Mouse (Mus musculus): Measurements from ENCODE around the gene Azi2. TPM values are rescaled to one million over a fixed set of nuclear protein-coding genes. Genes with fewer than 3 reads are reported as not detected.

Gene Azi2
- polyA plus RNA-seq (2015; fragmentation: Nextera tagmentation; extraction: Ambion mirVana), result 73.5 and 75.4 TPM in 2 replicates

DNA sequence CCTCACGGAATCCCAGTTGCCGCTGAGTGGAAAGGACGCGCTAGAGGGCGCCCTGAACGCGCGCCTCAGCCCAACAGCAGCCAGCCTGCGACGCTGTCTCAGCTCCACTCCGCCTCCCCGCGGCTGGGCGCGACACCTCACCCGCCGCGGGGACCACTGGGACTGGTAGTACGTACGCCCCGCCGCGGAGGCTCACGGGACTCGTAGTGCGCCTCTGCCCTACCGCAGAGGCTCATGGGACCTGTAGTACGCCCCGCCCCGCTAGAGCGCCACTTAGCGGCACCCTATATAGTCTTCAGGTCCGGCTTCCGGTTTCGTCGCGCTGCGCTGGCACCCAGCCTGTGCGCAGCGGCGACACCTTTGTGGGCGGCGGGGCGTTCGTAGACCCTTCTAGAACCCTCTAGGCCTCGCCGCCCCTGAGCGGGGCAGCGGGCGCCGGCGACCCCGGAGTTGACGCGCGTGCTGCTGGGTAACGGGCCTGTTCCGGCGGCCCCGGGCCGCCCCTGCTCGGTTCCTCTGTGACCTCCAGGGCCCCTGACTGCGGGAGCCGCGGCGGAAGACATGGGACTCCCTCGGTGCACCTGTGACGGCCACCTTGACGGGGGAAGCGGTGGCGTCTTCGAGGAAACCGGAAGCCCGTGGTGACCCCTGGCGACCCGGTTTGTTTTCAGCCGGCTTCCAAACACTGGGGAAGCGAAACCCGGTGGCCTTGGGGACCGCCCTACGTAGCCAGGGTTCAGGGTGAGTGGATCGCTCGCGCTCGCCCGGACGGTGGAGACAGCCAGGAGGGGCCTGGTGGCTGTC lies at the start of gene Azi2:
Azi2 (plus strand) TSS at position 282 of the 804 bp plus-strand sequence.
- H3K36me3 ChIP-seq (ENCODE audit: control insufficient read depth, insufficient read depth, low read length), result no peaks in the 10 kb centered on the region
- H3K4me2 ChIP-seq (ENCODE audit: low read depth, low read length), result peak within 1 kb of the TSS; percentile 83
- WGBS, result under 1% methylated on average over 87 of the region's 87 CpGs
- peak within 1 kb of the TSS; percentile 78 for H3K9ac ChIP-seq (ENCODE audit: low read length)
- H3K27me3 ChIP-seq (ENCODE audit: control insufficient read depth, insufficient read depth, low read depth, low read length), result no peaks in the 10 kb centered on the region
- H3K4me1 ChIP-seq (replicated peaks; ENCODE audit: control insufficient read depth, insufficient read depth, low read length), result peaks cover 10% of the 10 kb centered on the region
- ATAC-seq (ENCODE audit: low read depth), result peak; percentile 99
- peak within 1 kb of the TSS; percentile 89 for H3K27ac ChIP-seq (ENCODE audit: low read length)
- no peaks in the 10 kb centered on the region for H3K9me3 ChIP-seq (ENCODE audit: control insufficient read depth, low read length)
- peak within 1 kb of the TSS; percentile 65 for H3K4me3 ChIP-seq (ENCODE audit: low read length)

DNA sequence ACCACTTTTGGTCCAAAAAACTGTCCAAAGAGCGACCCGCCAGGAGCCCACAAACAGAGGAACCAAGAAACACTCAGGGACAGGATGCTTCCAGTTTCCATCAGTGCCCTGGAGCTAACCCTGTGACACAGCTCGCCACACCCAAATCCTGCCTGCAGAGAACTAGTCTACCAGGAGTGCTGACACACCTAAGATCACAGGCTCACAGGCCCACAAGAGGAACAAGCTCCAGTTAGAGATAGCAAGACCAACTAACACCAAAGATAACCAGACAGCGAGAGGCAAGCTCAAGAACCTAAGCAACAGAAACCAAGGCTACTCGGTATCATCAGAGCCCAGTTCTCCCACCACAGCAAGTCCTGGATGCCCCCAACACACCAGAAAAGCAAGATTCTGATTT lies 43.7 kb upstream of the Azi2 start:
- no peak overlapping the region for H3K4me2 ChIP-seq (ENCODE audit: low read depth, low read length)
- H3K27ac ChIP-seq (ENCODE audit: low read length), result no peak overlapping the region
- H3K27me3 ChIP-seq (ENCODE audit: control insufficient read depth, insufficient read depth, low read depth, low read length), result no peaks in the 10 kb centered on the region
- 87% methylated on average over 5 of the region's 5 CpGs for WGBS
- H3K9me3 ChIP-seq (ENCODE audit: control insufficient read depth, low read length), result no peaks in the 10 kb centered on the region
- H3K4me1 ChIP-seq (replicated peaks; ENCODE audit: control insufficient read depth, insufficient read depth, low read length), result no peaks in the 10 kb centered on the region
- H3K36me3 ChIP-seq (ENCODE audit: control insufficient read depth, insufficient read depth, low read length), result no peaks in the 10 kb centered on the region
- no peak for ATAC-seq (ENCODE audit: low read depth)
- no peak overlapping the region for H3K9ac ChIP-seq (ENCODE audit: low read length)
- H3K4me3 ChIP-seq (ENCODE audit: low read length), result no peak overlapping the region

DNA sequence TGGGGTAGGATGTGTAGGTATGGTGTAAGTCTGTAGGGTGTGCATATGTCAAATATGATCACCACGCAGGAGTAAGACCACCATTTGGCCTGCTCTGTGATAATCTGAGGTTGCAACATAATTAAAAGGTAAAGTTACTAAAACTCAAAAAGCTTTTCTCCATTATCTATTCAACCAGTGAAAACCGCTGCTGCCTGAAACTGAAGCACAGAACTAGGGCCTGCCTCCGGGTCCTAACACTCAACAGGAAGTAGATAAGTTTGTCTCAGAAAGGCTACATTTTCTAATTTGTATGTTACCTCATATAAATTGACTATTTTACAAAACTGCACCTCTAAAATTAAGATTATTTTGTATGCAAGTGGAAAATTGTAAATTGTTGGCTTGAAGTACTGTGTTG lies 38.8 kb upstream of the Azi2 start:
- 80% methylated on average over 3 of the region's 3 CpGs for WGBS
- H3K27ac ChIP-seq (ENCODE audit: low read length), result no peak overlapping the region
- no peak for ATAC-seq (ENCODE audit: low read depth)

DNA sequence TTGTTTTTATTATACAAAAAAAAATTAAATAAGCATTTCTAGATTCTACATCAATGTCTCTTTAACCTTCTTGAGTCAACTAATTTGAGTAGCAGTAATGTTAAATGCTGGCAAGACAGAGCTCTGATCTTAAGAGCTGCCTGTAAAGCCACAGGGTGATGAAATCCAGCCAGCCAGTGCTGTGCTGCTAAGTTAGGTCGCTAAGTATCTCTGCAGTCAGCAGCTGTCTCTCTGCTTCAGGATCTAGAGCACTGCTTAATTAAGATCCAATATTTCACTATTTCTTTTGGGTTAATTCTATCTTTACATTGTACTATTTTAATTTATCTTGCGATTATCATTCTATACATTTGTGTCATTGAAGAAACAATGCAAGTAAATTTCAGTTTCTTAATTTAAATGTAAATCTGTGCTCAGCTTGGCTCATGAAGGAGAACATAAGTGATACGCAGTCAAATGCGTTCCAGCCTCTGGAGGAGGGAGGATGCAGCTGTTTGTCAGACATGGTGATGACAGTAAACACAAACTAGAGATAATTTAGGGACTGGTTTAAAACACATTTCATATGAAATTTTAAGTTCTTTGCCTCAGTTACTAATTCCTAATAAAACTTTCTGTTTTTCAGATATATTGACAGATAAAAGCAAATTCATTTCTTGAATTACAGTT lies 36.9 kb upstream of the Azi2 start:
- Histone ChIP-seq H3K4me3 (ENCODE audit: low read length) (no peak overlapping the region), H3K9me3 (ENCODE audit: control insufficient read depth, low read length) (no peaks in the 10 kb centered on the region), H3K36me3 (ENCODE audit: control insufficient read depth, insufficient read depth, low read length) (no peaks in the 10 kb centered on the region), H3K9ac (ENCODE audit: low read length) (no peak overlapping the region), H3K4me2 (ENCODE audit: low read depth, low read length) (no peak overlapping the region), H3K27me3 (ENCODE audit: control insufficient read depth, insufficient read depth, low read depth, low read length) (no peaks in the 10 kb centered on the region), H3K27ac (ENCODE audit: low read length) (0 out of 2 replicates have a peak overlapping the region, but pooled peaks have one; percentile 49), H3K4me1 (replicated peaks; ENCODE audit: control insufficient read depth, insufficient read depth, low read length) (no peaks in the 10 kb centered on the region)
- peak; percentile 78 for ATAC-seq (ENCODE audit: low read depth)
- WGBS, result 52% methylated on average over 4 of the region's 4 CpGs

More for the DNA sequence above, 38.8 kb upstream of the Azi2 start:
- H3K4me1 ChIP-seq (replicated peaks; ENCODE audit: control insufficient read depth, insufficient read depth, low read length), result no peaks in the 10 kb centered on the region
- H3K4me2 ChIP-seq (ENCODE audit: low read depth, low read length), result no peak overlapping the region
- no peaks in the 10 kb centered on the region for H3K9me3 ChIP-seq (ENCODE audit: control insufficient read depth, low read length)
- H3K27me3 ChIP-seq (ENCODE audit: control insufficient read depth, insufficient read depth, low read depth, low read length), result no peaks in the 10 kb centered on the region
- H3K9ac ChIP-seq (ENCODE audit: low read length), result no peak overlapping the region
- no peak overlapping the region for H3K4me3 ChIP-seq (ENCODE audit: low read length)
- no peaks in the 10 kb centered on the region for H3K36me3 ChIP-seq (ENCODE audit: control insufficient read depth, insufficient read depth, low read length)

DNA sequence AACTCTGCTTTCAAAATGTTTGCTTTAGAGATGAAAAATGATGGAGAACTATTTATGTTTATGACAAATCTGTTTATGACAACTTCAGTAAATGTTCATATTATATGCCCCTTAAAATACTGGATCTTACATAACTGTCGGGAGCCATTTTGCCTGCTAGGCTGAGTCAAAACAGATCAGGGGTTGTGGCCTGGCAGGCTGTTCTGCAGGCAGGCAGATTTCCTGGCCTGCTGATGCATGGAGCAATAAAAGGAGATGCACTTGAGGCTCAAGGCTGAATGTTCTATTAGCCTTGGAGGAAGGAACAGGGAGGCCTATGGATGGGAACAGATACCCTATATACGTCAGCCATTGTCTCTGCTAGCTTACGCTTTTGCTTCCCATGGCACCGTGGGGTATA lies 36.4 kb upstream of the Azi2 start:
- Histone ChIP-seq H3K4me2 (ENCODE audit: low read depth, low read length) (no peak overlapping the region), H3K9me3 (ENCODE audit: control insufficient read depth, low read length) (no peaks in the 10 kb centered on the region), H3K27me3 (ENCODE audit: control insufficient read depth, insufficient read depth, low read depth, low read length) (no peaks in the 10 kb centered on the region), H3K4me1 (replicated peaks; ENCODE audit: control insufficient read depth, insufficient read depth, low read length) (no peaks in the 10 kb centered on the region), H3K9ac (ENCODE audit: low read length) (no peak overlapping the region), H3K27ac (ENCODE audit: low read length) (no peak overlapping the region), H3K36me3 (ENCODE audit: control insufficient read depth, insufficient read depth, low read length) (no peaks in the 10 kb centered on the region), H3K4me3 (ENCODE audit: low read length) (no peak overlapping the region)
- peak; percentile 80 for ATAC-seq (ENCODE audit: low read depth)
- WGBS, result 68% methylated on average over 4 of the region's 4 CpGs

DNA sequence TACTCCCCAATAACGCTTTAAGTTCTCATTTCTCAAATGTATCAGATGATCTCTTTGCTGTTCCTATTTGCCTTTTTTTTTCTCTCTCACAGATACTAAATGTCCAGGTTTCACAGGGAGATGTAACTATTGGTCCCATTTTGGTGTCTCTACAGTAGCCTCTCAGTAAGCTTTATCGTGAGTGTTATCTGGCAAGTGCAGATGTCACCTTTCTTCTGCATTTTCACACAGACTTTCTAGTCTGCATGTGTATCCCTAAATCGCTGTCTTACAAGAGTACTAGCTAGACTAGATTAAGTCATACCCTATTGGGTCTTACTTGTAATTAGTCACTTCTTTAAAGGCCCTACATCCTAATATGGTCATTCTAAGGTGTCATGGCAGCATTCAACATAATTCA lies 27.4 kb upstream of the Azi2 start:
- Histone ChIP-seq H3K27ac (ENCODE audit: low read length) (no peak overlapping the region), H3K4me3 (ENCODE audit: low read length) (no peak overlapping the region), H3K36me3 (ENCODE audit: control insufficient read depth, insufficient read depth, low read length) (no peaks in the 10 kb centered on the region), H3K9ac (ENCODE audit: low read length) (no peak overlapping the region), H3K4me1 (replicated peaks; ENCODE audit: control insufficient read depth, insufficient read depth, low read length) (no peaks in the 10 kb centered on the region), H3K4me2 (ENCODE audit: low read depth, low read length) (no peak overlapping the region), H3K27me3 (ENCODE audit: control insufficient read depth, insufficient read depth, low read depth, low read length) (no peaks in the 10 kb centered on the region), H3K9me3 (ENCODE audit: control insufficient read depth, low read length) (no peaks in the 10 kb centered on the region)
- no peak for ATAC-seq (ENCODE audit: low read depth)
- WGBS, result 89% methylated on average over 3 of the region's 3 CpGs

DNA sequence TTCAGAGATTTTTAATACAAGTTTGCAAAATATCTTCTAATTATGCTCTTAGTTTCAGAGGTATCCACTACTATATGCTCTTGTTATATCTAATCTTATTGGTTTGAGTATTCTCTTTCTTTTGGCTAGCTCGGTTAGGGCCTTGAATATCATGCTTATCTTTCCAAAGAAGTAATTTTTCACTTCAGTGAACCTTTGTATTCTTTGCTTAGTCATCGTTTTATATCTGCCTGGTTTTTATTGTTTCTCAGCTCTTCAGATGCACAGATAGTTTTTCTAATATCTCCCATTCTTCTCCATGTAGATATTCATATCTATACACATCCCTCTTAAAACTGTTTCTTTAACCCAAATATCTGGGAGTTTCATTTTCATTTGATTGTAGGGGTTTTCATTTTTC lies 15.3 kb upstream of the Azi2 start:
- Histone ChIP-seq H3K4me1 (replicated peaks; ENCODE audit: control insufficient read depth, insufficient read depth, low read length) (no peaks in the 10 kb centered on the region), H3K9me3 (ENCODE audit: control insufficient read depth, low read length) (no peaks in the 10 kb centered on the region), H3K4me2 (ENCODE audit: low read depth, low read length) (no peak overlapping the region), H3K27ac (ENCODE audit: low read length) (no peak overlapping the region), H3K36me3 (ENCODE audit: control insufficient read depth, insufficient read depth, low read length) (no peaks in the 10 kb centered on the region), H3K9ac (ENCODE audit: low read length) (no peak overlapping the region), H3K4me3 (ENCODE audit: low read length) (no peak overlapping the region), H3K27me3 (ENCODE audit: control insufficient read depth, insufficient read depth, low read depth, low read length) (no peaks in the 10 kb centered on the region)
- WGBS, result 65% methylated on average over 2 of the region's 2 CpGs
- ATAC-seq (ENCODE audit: low read depth), result no peak

DNA sequence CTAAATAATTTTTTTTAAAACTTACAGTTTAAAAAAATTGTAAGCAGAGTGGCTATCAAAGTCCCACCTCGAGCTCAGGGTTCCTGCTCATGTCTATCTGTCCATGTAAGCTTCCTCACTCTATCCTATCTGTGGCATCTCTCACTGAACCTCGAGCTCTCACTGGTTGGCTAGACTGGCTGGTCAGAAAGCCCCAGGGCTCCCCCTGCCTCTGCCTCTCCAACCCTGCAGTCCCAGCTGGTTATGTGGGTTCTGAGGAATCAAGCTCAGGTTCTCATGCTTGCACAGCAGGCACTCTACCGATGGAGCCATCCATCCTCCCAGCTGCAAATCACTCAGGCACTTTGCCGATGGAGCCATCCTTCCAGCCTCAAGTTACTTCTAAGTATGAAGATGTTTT lies 10.8 kb upstream of the Azi2 start:
- Histone ChIP-seq H3K9ac (ENCODE audit: low read length) (no peak overlapping the region), H3K9me3 (ENCODE audit: control insufficient read depth, low read length) (no peaks in the 10 kb centered on the region), H3K4me2 (ENCODE audit: low read depth, low read length) (no peak overlapping the region), H3K4me1 (replicated peaks; ENCODE audit: control insufficient read depth, insufficient read depth, low read length) (no peaks in the 10 kb centered on the region), H3K36me3 (ENCODE audit: control insufficient read depth, insufficient read depth, low read length) (no peaks in the 10 kb centered on the region), H3K27ac (ENCODE audit: low read length) (no peak overlapping the region), H3K4me3 (ENCODE audit: low read length) (no peak overlapping the region), H3K27me3 (ENCODE audit: control insufficient read depth, insufficient read depth, low read depth, low read length) (no peaks in the 10 kb centered on the region)
- ATAC-seq (ENCODE audit: low read depth), result no peak
- WGBS, result 40% methylated on average over 4 of the region's 4 CpGs

DNA sequence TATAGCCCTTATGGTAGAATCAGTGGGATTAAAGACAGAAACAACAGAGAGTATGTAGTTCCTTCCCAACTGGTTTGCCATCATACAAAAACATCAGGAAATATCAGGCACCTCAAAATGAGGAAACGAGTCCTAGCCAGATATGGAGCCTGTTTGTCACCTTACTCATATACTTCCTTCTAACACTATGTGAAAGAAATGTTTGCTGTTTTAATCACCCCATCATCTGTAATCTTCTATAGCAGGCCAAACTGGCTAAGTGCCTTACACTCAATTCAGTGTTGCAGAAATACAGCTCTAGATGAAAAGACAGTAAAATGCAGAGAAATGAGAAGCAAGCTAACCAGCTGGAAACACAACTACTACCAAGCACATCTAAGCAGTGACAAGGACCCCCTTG lies 10.0 kb upstream of the Azi2 start:
- Histone ChIP-seq H3K27me3 (ENCODE audit: control insufficient read depth, insufficient read depth, low read depth, low read length) (no peaks in the 10 kb centered on the region), H3K4me1 (replicated peaks; ENCODE audit: control insufficient read depth, insufficient read depth, low read length) (no peaks in the 10 kb centered on the region), H3K36me3 (ENCODE audit: control insufficient read depth, insufficient read depth, low read length) (no peaks in the 10 kb centered on the region), H3K4me2 (ENCODE audit: low read depth, low read length) (no peak overlapping the region), H3K9me3 (ENCODE audit: control insufficient read depth, low read length) (no peaks in the 10 kb centered on the region), H3K4me3 (ENCODE audit: low read length) (no peak overlapping the region), H3K27ac (ENCODE audit: low read length) (no peak overlapping the region), H3K9ac (ENCODE audit: low read length) (no peak overlapping the region)
- ATAC-seq (ENCODE audit: low read depth), result no peak
- 57% methylated on average over 1 of the region's 1 CpGs for WGBS

Data from lung, embryonic 16.5 days (tissue).